Mouse (Mus musculus) myocyte (in vitro differentiated cells): ENCODE measurements around the gene Tmem208.

Source experiments
- CEBPB ChIP-seq: IDR thresholded peaks from 2 replicates; pipeline ENCODE4 v1.6.1; 2011; ENCODE audit warnings: mild to moderate bottlenecking, moderate library complexity; ENCODE audit not compliant: poor library complexity, insufficient read depth, severe bottlenecking
- E2F4 ChIP-seq: IDR thresholded peaks from one replicate; pipeline ENCODE4 v1.6.1; 2011; ENCODE audit warnings: mild to moderate bottlenecking, control low read depth, moderate library complexity; ENCODE audit not compliant: insufficient read depth
- MYOG ChIP-seq, 3 experiments: IDR thresholded peaks; one replicate each; pipeline ENCODE4 v1.6.1; 2011; ENCODE audit warnings: control low read depth in 2 of 3, low read depth in 2 of 3, mild to moderate bottlenecking in 2 of 3; ENCODE audit not compliant: insufficient read length in 2 of 3, control insufficient read depth in 1 of 3, insufficient read depth in 1 of 3
- POLR2A ChIP-seq: IDR thresholded peaks from one replicate; pipeline ENCODE4 v1.6.1; 2011; ENCODE audit warnings: low read depth, mild to moderate bottlenecking, control low read depth, moderate library complexity; ENCODE audit not compliant: insufficient read length
- REST ChIP-seq: IDR thresholded peaks from one replicate; pipeline ENCODE4 v1.6.1; 2011; ENCODE audit warnings: mild to moderate bottlenecking, control low read depth, moderate library complexity; ENCODE audit not compliant: insufficient read depth, insufficient read length
- SRF ChIP-seq: IDR thresholded peaks from one replicate; pipeline ENCODE4 v1.6.1; 2011; ENCODE audit warnings: low read depth; ENCODE audit not compliant: control insufficient read depth, insufficient read length

DNA sequence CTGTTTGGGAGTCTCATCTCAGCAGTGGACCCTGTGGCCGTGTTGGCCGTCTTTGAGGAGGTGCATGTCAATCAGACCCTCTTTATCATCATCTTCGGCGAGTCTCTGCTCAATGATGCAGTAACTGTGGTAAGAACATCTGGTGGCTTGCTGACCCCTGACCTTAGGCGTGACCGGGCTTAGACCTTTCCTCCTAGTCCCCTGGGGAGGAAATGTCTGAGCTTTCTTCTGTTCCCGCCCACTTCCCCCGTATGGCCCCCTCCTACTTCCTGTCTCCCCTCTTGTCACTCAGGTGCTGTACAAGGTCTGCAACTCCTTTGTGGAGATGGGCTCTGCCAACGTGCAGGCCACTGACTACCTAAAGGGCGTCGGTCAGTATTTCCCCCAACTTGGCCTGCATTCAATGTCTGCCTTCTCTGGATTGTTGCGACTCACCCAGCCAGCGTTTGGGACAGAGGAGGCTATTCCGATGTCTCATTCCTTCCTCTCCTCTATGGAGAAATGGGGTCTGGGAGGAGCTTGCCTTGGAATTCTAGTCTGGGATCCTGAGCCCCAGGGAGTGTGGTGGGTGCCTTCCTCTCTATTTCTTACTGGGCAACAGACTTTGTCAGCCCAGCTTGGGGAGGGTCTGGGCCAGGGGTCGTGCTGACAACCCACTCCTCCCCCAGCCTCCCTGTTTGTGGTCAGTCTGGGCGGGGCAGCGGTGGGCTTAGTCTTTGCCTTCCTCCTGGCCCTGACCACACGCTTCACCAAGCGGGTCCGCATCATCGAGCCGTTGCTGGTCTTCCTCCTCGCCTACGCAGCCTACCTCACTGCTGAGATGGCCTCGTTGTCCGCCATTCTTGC, 29.2 kb downstream of the Tmem208 start:
- no peak for TF ChIP-seq POLR2A
- no peak for TF ChIP-seq MYOG (IDR thresholded peaks at IDR 0.05; ENCODE audit: control insufficient read depth in 1 of 3, insufficient read depth in 1 of 3, insufficient read length in 2 of 3, low read depth in 2 of 3)
- TF ChIP-seq SRF, result no peak
- TF ChIP-seq E2F4, result no peak
- TF ChIP-seq CEBPB, result no peak
- TF ChIP-seq REST, result no peak
